9 mouse cellular contexts compared by ENCODE assay signal in the genomic region with DNA sequence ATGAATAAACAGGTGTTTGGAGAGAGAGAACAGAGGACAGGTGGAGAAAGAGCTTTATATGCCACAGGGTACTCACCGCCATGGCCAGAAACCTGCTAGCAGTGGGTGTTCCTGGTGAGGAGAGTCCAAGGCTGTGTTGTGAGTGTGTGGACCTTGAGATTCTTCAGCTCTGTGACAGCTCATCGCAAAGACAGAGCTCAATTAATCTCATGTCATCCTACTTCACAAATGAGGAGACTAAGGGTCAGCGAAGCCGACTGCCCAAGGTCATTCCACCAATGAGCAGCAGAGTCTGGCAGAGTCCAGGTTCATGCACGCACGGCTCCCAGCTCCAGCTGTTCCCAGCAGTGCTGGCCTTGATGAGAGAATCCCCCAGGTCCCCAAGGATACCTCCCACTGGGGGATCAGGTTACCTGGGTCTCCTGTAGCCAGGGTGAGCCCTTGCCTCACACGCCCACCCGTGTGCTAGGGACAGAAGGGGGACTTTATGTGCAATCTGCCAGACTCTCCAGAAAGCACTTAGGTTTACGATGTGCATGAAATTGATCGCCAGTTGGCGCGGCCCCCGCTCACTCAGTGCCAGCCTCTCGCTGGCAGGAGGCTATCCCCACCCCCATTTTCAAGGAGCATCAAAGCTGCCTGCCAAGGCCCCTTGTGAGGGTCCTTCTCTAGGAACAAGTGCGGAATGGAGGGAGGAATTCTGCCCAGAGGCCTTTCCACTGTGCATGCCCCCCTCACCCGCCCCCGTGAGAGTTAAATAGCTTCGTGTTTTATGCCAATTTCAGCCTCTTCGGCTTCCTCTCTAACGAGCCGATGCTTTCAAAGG. TPM values are rescaled to one million over a fixed set of nuclear protein-coding genes. Genes with fewer than 3 reads are reported as not detected.
DNase-seq lines count a peak whose midpoint lies in the region; ATAC-seq lines count a peak whose summit lies in the region.
"Had no signal": no experiment of that assay in that cellular context is flagged by ENCODE, and none has a peak within 500 bp of the region (broad histone marks: within the 10 kb centered on the region; RNA-seq: fewer than 3 reads in every experiment).

No protein-coding gene starts in this region.

- H3K27ac ChIP-seq in hindbrain, embryonic 13.5 days, result peak overlapping the region; percentile 66
- H3K27ac ChIP-seq in hindbrain, embryonic 10.5 days, result no peak overlapping the region
- peak overlapping the region; percentile 83 for H3K27ac ChIP-seq in forebrain, embryonic 14.5 days (ENCODE audit: low read depth, low read length)
- H3K27ac ChIP-seq in limb, embryonic 12.5 days, result no peak overlapping the region
- no peak overlapping the region for H3K27ac ChIP-seq in liver, embryonic 12.5 days
- H3K27ac ChIP-seq: liver, embryonic 13.5 days had no signal

- H3K4me1 ChIP-seq in hindbrain, embryonic 13.5 days (replicated peaks), result peaks cover 74% of the 10 kb centered on the region
- H3K4me1 ChIP-seq in hindbrain, embryonic 10.5 days (replicated peaks), result peaks cover 58% of the 10 kb centered on the region
- peaks cover 77% of the 10 kb centered on the region for H3K4me1 ChIP-seq in forebrain, embryonic 14.5 days (ENCODE audit: control insufficient read depth, insufficient read depth, low read length)
- peaks cover 59% of the 10 kb centered on the region for H3K4me1 ChIP-seq in limb, embryonic 12.5 days (replicated peaks)
- H3K4me1 ChIP-seq in liver, embryonic 12.5 days, result no peaks in the 10 kb centered on the region
- H3K4me1 ChIP-seq: liver, embryonic 13.5 days had no signal

- H3K9me3 ChIP-seq in hindbrain, embryonic 13.5 days, result no peaks in the 10 kb centered on the region
- no peaks in the 10 kb centered on the region for H3K9me3 ChIP-seq in hindbrain, embryonic 10.5 days
- H3K9me3 ChIP-seq in forebrain, embryonic 14.5 days (replicated peaks; ENCODE audit: control insufficient read depth, low read length), result no peaks in the 10 kb centered on the region
- no peaks in the 10 kb centered on the region for H3K9me3 ChIP-seq in limb, embryonic 12.5 days
- H3K9me3 ChIP-seq in liver, embryonic 12.5 days (replicated peaks), result no peaks in the 10 kb centered on the region
- H3K9me3 ChIP-seq: liver, embryonic 13.5 days had no signal

- peaks cover 44% of the 10 kb centered on the region for H3K27me3 ChIP-seq in hindbrain, embryonic 13.5 days
- peaks cover 96% of the 10 kb centered on the region for H3K27me3 ChIP-seq in hindbrain, embryonic 10.5 days (ENCODE audit: insufficient read depth, poor library complexity, severe bottlenecking)
- H3K27me3 ChIP-seq in forebrain, embryonic 14.5 days (replicated peaks; ENCODE audit: control insufficient read depth, insufficient read depth, low read length), result no peaks in the 10 kb centered on the region
- peaks cover 90% of the 10 kb centered on the region for H3K27me3 ChIP-seq in limb, embryonic 12.5 days
- H3K27me3 ChIP-seq in liver, embryonic 12.5 days (replicated peaks), result peaks cover 86% of the 10 kb centered on the region

- DNase-seq in hindbrain, embryonic 10.5 days (ENCODE audit: low spot score), result no peak
- DNase-seq in adrenal gland, postnatal 14 days, result peak; percentile 66
- DNase-seq in forebrain, embryonic 14.5 days (ENCODE audit: low spot score), result peak; percentile 93
- DNase-seq in lung, postnatal 25 days (ENCODE audit: low spot score), result no peak
- no peak for DNase-seq in testis, postnatal 10 days (ENCODE audit: low spot score)
- DNase-seq: liver, embryonic 13.5 days had no signal

- H3K9ac ChIP-seq in hindbrain, embryonic 13.5 days, result 0 out of 2 replicates have a peak overlapping the region, but pooled peaks have one; percentile 8
- H3K9ac ChIP-seq in forebrain, embryonic 14.5 days (ENCODE audit: low read length), result peak overlapping the region; percentile 13; the same call in 1 of the 2 replicates
- H3K9ac ChIP-seq in limb, embryonic 12.5 days (replicated peaks), result no peak overlapping the region
- H3K9ac ChIP-seq in liver, embryonic 12.5 days, result no peak overlapping the region
- H3K9ac ChIP-seq: liver, embryonic 13.5 days had no signal

- H3K4me3 ChIP-seq in hindbrain, embryonic 13.5 days, result no peak overlapping the region
- H3K4me3 ChIP-seq in hindbrain, embryonic 10.5 days, result no peak overlapping the region
- H3K4me3 ChIP-seq in forebrain, embryonic 14.5 days (ENCODE audit: low read depth, low read length), result no peak overlapping the region
- no peak overlapping the region for H3K4me3 ChIP-seq in limb, embryonic 12.5 days (replicated peaks)
- H3K4me3 ChIP-seq in liver, embryonic 12.5 days, result no peak overlapping the region
- H3K4me3 ChIP-seq: liver, embryonic 13.5 days had no signal

- no peak overlapping the region for H3K4me2 ChIP-seq in hindbrain, embryonic 13.5 days
- peak overlapping the region; percentile 33 for H3K4me2 ChIP-seq in forebrain, embryonic 14.5 days (ENCODE audit: low read length)
- H3K4me2 ChIP-seq in limb, embryonic 12.5 days, result peak overlapping the region; percentile 36
- H3K4me2 ChIP-seq in liver, embryonic 12.5 days, result no peak overlapping the region
- H3K4me2 ChIP-seq: liver, embryonic 13.5 days had no signal

- peak; percentile 15; the same call in 1 of the 2 replicates for ATAC-seq in hindbrain, embryonic 13.5 days (ENCODE audit: low FRiP score)
- peak; percentile 75 for ATAC-seq in forebrain, embryonic 14.5 days
- ATAC-seq in limb, embryonic 12.5 days (ENCODE audit: insufficient number of reproducible peaks, insufficient read depth, low FRiP score, low TSS enrichment, low read depth), result no peak
- no peak for ATAC-seq in liver, embryonic 12.5 days

- 30% methylated on average over 21 of the region's 21 CpGs for WGBS in hindbrain, embryonic 13.5 days
- WGBS in hindbrain, embryonic 10.5 days, result 53% methylated on average over 21 of the region's 21 CpGs
- WGBS in forebrain, embryonic 14.5 days, result 10% methylated on average over 21 of the region's 21 CpGs
- 12% methylated on average over 21 of the region's 21 CpGs for WGBS in limb, embryonic 12.5 days
- WGBS in liver, embryonic 12.5 days (ENCODE audit: insufficient replicate concordance), result 51% methylated on average over 21 of the region's 21 CpGs

- H3K36me3 ChIP-seq in hindbrain, embryonic 13.5 days, result no peaks in the 10 kb centered on the region
- no peaks in the 10 kb centered on the region for H3K36me3 ChIP-seq in hindbrain, embryonic 10.5 days
- H3K36me3 ChIP-seq in forebrain, embryonic 14.5 days (ENCODE audit: control insufficient read depth, insufficient read depth, low read length), result no peaks in the 10 kb centered on the region
- no peaks in the 10 kb centered on the region for H3K36me3 ChIP-seq in limb, embryonic 12.5 days
- H3K36me3 ChIP-seq in liver, embryonic 12.5 days, result no peaks in the 10 kb centered on the region
- H3K36me3 ChIP-seq: liver, embryonic 13.5 days had no signal

RNA-seq across cellular contexts. Expression of a gene that starts 27.6 kb away (rescaled TPM):
- 0.73 and 0.83 TPM in 2 replicates for polyA plus RNA-seq in hindbrain, embryonic 13.5 days (2015; fragmentation: Nextera tagmentation; extraction: Ambion mirVana)
- polyA plus RNA-seq in hindbrain, embryonic 10.5 days (2016; fragmentation: Nextera tagmentation; extraction: Ambion mirVana), result 0.20 and 0.25 TPM in 2 replicates
- total RNA-seq in adrenal gland, postnatal 14 days (2021), result 1.4 and 1.9 TPM in 2 replicates
- 4.9 and 6.5 TPM in 2 replicates for polyA plus RNA-seq in forebrain, embryonic 14.5 days (2014; fragmentation: Nextera tagmentation; extraction: Ambion mirVana)
- 0.10 TPM in 1 of 2 replicates, not detected in the other for polyA plus RNA-seq in limb, embryonic 12.5 days (2016; fragmentation: Nextera tagmentation; extraction: Ambion mirVana)
- not detected in 2 replicates for polyA plus RNA-seq in liver, embryonic 12.5 days (2016; fragmentation: Nextera tagmentation; extraction: Ambion mirVana)
- polyA plus RNA-seq: liver, embryonic 13.5 days had no signal

Comparison
In these comparisons a context has a peak if more than half of its experiments do, and no peak if none do; other contexts are left out.
1. H3K27ac ChIP-seq: peak in hindbrain, embryonic 13.5 days (single experiment) and forebrain, embryonic 14.5 days (single experiment); none in hindbrain, embryonic 10.5 days (single experiment), limb, embryonic 12.5 days (single experiment) and liver, embryonic 12.5 days (single experiment).
2. ATAC-seq: peak in hindbrain, embryonic 13.5 days (single experiment) and forebrain, embryonic 14.5 days (single experiment); none in limb, embryonic 12.5 days (single experiment) and liver, embryonic 12.5 days (single experiment).
3. H3K4me2 ChIP-seq: peak in forebrain, embryonic 14.5 days (single experiment) and limb, embryonic 12.5 days (single experiment); none in hindbrain, embryonic 13.5 days (single experiment) and liver, embryonic 12.5 days (single experiment).
4. H3K9ac ChIP-seq: peak in hindbrain, embryonic 13.5 days (single experiment) and forebrain, embryonic 14.5 days (single experiment); none in limb, embryonic 12.5 days (single experiment) and liver, embryonic 12.5 days (single experiment).
5. DNase-seq: peak in adrenal gland, postnatal 14 days (single experiment) and forebrain, embryonic 14.5 days (single experiment); none in hindbrain, embryonic 10.5 days (single experiment), lung, postnatal 25 days (single experiment) and testis, postnatal 10 days (single experiment).